Mouse (Mus musculus) Muller cell, postnatal 12 days (primary cell): ENCODE results near the gene Erc1.
A peak's percentile ranks its signal among the peaks of the same experiment; 100 is the strongest.

Source experiments
- DNase-seq: peaks from one replicate; pipeline ENCODE4 v3.0.0-alpha.2; 2015; ENCODE audit errors: inconsistent ontology term

Gene Erc1

DNA sequence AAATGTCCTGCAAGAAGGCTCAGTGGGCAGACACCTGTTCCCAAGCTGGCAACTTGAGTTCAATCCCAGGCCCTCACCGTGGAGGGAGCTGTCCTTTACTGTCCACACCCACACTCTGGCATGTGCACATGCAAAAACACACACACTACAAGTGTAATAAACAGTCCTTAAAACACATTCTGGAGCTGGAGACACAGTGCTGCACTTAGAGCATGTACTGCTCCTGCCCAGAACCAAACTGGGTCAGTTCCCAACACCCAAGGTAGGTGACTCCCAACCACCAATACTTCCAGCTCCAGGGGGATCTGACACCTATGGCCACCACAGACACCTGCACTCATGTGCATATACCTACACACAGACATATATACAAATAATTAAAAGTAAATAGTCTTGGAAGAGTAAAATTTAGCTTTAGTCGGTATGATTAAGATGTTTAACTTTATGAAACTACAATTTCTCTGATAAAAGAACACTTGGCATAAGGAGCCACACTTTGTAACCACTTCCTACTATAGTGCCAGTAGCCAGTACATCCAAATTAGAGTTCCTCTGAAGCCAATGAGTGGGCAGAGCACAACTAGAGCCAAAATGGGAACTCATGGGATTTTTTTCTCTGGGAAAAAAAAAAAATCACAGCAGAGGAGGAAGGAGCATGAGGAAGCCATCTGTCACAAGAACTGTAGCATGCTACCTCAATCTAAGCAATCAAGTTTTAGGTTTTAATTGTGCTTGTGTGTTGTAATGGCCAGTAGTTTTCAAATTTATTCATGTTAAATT, 39.1 kb downstream of the Erc1 start:
- peak; percentile 24 for DNase-seq

DNA sequence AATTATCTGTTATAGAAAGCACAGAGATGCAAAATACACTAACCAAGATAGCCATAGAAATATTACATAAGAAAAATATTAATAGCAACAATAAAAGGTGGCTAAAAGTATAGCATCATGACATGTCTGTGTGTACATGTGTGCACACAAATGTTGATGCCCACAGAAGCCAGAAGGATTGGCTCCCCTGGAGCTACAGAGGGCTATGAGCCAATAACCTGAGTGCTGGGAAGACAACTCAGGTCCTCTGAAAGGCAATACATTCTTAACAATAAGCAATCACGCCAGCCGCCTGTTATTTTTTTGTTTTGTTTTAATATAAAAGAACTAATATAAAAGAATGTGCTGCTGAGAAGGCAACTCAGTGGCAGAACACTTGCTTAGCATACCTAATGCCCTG, 44.7 kb downstream of the Erc1 start:
- DNase-seq, result no peak

DNA sequence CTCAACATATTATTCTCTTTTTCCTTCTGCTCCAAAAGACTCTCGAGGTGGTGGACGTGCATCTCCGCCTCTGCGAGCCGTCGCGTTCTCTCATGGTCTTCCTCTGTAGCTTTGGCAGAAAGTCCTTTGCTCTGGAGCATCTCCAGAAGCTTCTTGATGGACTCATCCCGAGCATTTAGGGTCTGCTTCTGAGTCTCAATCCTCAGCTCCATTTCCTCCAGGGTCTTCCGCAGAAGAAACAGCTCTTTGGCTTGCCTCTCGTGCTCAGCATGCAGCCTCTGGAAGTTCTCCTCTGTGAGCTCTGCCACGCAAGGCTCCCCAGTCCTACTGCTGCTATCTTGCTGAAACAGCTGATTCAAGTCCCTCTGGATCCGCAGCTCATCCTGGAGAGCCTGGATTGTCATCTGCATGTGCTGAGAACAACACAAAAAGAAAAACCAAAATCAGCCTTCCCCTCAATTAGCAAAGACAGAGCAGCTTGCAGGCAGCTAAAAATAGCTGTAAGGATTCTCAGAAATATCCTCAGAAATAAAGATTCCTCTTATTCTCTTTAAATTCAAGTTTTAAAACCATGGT, 51.0 kb downstream of the Erc1 start:
- no peak for DNase-seq

DNA sequence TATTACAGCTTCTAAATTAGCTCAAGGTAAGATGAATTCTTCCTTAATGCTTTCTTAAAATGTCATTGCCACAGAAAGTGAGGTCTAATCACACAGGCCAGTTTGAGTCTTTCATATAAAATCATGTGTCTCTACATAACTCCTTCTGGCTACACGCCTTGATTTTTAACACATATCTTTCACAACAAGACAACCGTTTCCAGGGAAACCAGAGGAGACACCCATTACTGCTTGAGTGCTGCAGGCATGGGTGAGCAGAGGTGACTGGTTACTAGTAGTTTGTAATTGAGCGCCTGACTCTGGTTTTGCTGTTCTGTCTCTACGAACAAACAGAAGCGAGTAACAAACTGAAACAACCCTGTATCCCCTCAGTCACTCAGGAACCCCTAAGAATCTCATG, 51.7 kb downstream of the Erc1 start:
- DNase-seq, result no peak

DNA sequence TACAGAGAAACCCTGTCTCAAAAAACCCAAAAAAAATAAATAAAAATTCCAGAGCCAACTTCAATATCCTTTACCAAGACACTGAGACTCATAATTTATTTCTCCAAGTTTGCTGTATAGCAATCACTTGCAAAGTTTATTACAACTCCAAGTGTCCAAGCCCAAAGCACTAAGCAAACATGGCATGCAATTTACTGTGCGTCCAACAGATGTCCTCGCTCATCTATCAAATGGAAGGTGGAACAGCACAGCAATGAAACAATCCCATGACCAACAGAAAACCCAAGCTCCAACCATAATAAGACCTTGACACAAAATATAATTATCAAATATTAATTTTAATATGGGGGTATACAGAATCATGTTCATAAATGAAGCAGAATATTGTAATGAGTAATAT, 55.4 kb downstream of the Erc1 start:
- DNase-seq, result peak; percentile 44

DNA sequence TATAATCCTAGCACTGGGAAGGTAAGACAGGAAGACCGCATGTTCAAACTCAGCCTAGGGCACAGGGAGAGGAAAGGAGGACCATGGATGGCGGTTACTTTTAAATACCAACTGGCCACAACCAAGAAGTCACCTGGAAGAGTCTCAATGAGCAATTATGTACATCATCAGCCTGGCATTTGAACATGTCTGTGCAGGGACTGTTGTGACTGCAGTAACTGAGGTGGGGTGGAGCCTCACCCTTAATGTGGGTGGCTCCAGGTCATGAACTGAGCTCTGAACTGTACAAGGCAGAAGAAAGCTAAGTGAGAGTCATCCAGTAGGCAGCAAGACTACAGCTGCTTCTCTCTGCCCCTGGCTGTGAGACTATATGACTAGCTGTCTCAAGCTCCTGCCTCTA, 65.6 kb downstream of the Erc1 start:
- DNase-seq, result peak; percentile 20

DNA sequence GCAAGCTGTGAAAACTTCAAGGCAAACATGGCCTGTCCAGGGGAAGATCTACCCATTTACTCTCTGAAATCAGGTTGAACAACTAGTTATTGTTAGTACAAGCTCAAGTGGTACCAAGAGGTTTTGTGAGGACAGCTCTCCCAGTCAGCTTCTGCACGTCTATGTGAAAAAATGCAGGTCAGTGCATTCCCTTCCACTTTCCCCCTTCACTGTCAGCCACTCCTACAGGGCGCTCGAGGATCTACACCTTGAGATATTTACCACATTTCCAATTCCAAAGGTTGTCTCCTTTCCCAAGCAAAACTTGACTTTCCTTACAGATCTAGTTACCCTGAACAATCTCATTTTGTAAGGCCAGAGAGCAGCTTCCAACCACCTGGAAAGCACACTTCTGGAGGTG, 66.9 kb downstream of the Erc1 start:
- no peak for DNase-seq

DNA sequence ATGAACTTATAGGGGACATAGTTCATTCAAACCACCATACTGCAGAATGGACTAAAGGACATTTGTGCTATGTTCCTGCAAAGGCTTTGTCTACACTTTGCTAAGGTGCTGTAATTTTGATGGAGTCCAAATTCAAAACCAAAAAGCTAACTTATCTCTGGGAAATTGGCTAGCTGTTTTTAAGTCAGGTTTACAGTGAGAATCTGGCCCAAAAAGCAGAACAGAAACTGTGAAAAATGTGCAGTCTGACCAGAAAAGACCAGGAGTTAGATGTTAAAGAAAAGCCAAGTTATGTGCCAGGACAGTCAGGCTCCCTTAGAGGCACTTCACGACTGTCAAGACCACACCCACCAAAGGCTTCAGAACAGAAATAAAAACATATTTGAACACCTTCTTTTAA, 79.2 kb downstream of the Erc1 start:
- no peak for DNase-seq

DNA sequence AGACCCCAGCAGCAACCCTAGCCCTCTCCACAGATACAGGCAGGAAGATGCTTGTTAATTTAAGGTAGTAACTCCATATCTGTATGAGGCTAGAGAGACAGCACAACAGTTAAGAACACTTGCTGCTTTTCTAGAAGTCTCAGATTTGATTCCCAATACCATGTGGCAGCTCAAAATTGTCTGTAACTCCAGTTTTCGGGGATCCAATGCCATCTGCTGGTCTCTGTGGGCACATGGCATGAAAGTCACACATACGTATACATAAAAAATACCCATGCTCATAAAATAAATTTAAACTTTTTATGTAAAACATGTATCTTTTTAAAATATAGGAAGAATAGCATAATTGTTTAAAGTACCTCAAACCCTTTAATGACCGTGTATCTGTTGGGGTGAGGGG, 83.6 kb downstream of the Erc1 start:
- no peak for DNase-seq

DNA sequence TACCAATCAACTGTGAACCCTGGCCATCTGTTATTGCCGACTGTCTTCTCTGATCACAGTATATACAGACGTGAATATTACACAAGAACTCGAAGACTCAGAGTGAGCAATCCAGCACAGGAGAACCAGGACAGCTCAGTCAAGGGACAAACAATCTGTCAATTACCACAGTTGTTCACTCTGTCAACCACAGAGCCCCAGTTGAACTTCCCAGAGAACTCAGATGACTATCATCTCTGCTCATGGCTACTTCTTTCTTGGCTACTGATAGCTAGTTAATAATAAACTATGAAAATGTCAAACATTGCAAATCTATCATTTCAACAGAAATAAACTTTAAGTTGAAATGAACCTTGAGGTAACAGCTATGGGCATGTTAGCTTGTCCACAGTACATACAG, 88.1 kb downstream of the Erc1 start:
- DNase-seq, result no peak

DNA sequence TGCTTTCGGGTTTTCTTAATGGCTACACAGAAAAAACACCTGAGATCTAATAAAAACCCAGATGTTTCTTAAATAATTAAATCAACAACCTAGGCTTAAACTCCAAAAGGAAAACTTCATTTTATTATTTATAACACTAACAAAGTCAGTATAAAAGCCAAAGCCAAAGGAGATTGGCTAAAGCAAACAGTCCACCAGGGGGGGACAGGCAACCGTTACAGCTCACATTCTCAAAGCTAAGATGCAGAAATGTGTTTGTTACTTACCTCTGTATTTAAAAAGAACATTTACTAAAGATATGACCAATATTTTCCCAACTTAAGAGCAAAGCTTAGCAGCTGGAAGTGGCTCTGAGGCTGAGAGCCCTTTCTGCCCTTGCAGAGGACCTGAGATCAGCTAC, 89.5 kb downstream of the Erc1 start:
- DNase-seq, result no peak

DNA sequence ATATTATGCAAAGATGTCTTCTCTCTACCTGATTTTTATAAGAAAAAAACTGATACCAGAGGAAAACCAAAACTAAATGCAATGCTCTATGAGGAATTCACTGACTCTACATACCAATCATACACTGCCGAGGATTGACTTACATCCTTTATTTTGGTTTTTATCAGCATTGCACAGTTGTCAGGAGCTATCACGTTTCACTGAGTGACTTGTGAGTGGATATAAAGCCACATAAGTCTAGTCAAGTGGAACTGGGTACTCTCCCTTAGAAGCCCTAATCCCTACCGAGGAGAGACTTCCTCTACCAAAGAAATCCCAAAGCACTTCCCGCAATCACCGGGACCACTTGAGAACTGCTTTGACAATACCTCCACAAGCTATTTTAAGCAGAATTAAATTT, 90.2 kb downstream of the Erc1 start:
- no peak for DNase-seq

DNA sequence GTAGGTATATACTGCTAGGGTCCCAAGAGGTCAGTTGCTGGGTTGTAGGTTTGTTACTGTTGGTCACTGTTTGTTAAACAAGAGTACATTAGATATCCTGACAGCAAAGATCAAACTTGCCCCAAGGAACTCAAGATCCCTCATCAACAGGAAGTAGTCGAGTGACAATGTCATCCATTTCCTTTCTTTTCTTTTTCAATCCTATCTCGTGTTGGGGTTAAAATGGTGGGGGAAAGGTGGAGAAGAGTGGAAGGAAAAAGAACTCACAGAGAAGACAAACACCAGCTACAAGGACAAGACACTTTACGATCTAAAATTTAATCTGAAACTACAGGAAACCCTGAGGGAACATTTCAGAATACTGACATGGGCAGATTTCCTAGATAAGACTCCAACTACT, 92.1 kb downstream of the Erc1 start:
- DNase-seq, result no peak

DNA sequence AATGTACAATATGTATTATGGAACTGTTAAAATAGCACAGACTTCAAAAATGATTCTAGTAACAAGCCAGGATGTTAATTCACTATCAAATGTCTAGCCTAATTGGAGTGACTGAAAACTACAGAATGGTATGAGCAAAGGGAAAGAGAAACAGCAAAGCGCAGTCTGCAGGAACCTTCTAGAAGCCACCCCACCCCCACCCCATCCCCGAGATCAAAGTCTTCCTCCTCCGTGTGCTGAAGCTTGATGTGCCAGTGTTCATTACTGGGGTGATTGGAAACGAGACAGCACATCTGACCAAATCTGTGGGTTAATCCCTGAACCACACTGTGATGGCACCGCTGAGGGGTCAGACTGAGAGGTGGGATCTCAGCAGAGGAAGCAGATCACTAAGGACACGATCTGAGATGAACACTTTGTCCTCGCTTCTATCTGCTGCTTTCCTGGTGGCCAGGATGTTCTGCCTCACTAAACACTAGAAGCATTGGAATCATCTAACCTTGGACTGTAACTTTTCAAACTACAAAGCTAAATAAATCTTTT, 98.8 kb downstream of the Erc1 start:
- no peak for DNase-seq

DNA sequence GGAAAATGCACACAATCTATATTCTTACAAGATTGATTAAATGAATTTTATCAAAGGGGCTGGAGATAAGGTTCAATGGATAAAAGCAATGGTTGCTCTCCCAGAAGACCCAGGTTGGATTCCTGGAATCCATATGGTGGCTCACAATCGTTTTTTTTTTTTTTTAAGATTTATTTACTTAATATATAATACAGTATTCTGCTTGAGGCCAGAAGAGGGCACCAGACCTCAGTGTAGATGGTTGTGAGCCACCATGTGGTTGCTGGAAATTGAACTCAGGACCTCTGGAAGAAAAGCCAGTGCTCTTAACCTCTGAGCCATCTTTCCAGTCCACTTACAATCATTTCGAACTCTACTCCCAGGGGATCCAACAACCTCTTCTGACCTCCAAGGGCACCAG, 106.1 kb downstream of the Erc1 start:
- no peak for DNase-seq

DNA sequence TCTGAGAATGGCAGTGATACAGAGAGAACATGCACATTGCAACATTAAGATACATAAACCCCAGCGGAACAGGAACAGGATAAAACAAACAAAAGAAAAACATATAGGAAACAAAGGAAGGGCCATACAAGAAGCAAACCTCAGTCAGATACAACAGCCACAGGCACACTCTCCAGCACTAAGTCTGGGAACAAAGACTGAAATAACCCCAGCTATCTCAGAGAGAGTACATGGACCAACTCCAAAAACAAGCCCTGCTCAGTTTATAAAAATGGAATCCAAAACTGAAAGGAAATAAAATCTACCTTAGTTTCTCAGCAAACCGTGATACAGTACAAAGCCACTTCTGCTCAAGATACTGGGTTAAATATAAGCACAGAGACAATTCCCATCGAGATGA, 107.4 kb downstream of the Erc1 start:
- no peak for DNase-seq

DNA sequence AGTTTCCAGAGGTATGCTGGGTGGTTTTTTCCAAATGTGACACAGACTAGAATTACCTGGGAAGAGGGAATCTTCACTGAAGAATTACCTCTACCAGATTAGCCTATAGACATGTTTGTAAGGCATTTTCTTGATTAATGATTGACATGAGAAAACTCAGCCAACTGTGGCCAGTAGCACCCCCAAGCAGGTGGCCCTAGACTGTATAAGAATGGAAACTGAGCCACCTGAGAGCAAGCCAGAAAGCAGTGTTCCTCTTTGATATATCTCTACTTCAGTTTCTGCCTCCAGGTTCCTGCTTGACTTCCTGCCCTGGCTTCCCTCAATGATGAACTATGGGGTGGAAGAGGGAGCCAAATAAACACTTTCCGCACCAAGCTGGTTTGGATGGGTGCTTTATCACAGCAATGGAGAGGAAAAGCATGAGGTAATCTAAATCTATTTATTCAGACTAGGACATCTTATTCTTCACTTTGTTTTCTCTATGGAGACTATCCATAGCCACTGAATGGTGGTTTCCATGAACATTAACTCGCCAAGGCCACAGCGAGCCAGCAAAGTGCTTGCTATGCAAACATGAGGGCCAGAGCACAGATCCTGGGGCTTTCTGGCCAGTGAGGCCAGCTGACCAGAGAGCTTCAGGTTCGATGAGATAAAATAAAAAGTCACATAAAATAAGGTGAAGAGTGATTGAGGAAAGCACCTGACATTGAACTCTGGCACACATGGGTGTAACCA, 109.2 kb downstream of the Erc1 start:
- no peak for DNase-seq

DNA sequence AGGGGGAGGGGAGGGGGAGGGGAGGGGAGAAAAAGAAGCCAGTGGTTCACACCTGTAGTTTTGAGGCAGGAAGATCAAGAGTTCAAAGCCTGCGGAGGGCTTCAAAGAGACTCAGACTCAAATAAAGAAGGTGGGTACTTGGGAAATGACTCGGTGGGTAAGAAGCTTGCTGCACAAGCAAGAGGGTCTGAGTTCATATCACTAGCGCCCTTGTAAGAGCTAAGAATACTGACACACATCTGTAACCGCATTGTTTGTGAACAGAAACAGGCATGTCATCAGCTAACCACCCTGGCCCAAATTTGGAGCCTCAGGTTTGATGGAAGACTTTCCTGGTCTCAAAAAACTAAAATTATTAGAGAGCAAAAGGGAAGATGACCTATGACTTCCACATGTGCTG, 110.3 kb downstream of the Erc1 start:
- DNase-seq, result no peak

DNA sequence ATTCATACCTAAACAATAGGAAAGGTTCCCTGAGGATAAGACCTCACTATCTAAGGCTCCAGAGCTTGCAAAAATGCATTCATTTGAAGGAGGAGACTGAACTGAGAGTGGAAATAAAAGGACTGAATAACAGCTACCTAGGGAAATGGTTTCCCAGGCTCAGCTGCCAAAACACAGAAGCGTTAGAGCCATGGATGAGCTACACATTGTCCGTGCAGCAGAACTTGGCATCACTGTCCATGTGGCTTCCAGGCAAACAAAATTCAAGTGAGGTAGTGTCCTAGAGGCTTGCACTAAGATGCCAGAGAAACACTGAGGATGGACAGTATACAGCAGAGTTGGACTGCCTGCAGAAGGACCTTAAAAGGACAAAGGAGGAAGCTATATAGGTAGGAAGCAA, 112.0 kb downstream of the Erc1 start:
- DNase-seq, result no peak

DNA sequence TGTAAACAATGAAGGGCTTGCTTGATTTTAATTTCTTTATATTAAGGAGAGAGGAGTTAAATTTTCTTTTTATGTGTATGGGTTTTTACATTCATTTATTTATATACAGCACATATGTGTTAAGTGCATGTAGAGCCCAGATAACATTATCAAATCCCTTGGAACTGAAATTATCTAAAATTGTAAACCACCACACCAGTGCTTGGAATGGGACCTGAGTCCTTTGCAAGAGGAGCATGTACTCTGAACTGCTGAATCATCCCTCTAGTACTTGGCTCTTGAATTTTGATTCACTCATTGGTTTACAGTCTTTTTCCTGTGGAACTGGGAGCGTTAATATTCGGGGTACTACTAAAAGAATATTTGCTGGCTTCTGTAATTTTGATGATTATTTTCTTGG, 116.8 kb downstream of the Erc1 start:
- no peak for DNase-seq

DNA sequence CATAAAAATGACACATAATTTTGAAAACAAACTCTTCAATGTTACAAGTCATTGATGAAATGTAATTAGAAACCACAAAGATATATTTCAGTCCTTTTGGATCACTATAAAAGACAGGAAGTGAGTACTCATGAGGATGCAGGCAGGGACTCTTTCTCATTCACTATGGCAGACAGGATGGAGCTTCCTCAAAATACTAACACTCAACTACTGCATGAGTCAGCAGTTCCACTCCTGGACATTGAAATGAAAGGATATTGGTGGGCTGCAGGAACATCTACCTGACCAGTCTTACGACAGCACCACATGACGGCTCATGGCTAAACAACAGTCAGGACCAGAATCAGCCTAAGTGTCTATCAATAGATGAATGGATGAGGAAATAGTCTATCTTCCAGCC, 132.7 kb downstream of the Erc1 start:
- DNase-seq, result no peak

DNA sequence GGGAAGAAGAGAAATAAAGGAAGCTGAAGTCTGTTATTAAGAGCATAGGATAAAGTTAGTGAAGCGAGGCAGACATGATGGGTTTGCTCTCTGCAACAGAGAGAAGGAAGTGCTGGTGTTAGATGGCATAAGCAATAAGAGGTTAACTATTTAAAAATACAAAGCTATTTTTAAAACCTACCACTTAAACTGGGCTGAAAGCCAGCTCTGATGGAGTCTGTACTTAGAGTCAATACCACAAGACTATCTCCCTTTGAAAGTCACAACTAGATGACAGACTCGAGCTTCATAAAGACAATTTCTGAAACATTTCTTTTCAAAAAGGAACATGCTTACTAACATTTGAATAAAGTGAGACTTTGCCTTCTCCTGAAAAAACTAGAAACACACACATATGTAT, 134.0 kb downstream of the Erc1 start:
- DNase-seq, result no peak

DNA sequence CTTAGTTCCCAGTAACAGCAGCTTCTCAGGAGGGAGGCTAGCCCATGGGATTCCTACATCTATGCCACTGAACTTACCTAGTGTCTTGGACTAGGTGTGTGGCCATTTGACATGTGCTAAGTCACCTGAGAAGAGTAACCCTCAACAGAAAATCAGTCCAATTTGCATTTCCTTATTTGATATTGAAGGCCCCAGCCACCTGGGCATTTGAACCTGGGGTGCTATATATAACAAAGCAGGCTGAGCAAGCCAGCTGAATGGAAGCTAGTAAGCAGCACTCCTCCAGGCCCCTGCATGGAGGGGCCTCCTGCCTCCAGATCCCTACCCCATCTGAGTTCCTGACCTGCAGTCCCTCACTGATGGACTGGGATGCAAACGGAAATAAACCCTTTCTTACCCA, 135.5 kb downstream of the Erc1 start:
- no peak for DNase-seq
